Mouse (Mus musculus) lung, postnatal 0 days (tissue): ENCODE results near the gene Crb2.

ENCODE experiments used
- CTCF ChIP-seq: IDR thresholded peaks from 2 replicates; pipeline ENCODE4 v1.5.1; 2016; ENCODE audit warnings: antibody characterized with exemption, mild to moderate bottlenecking
- EP300 ChIP-seq: IDR thresholded peaks from 2 replicates; pipeline ENCODE4 v1.6.1; 2016; ENCODE audit warnings: antibody characterized with exemption, mild to moderate bottlenecking, control low read depth

GRCm38 (mm10) chr2:37802610-37803212, 26.7 kb downstream of the Crb2 start:
- peak; percentile 96 for TF ChIP-seq CTCF
- TF ChIP-seq EP300: no peak
